Mouse (Mus musculus) lung, embryonic 15.5 days (tissue): ENCODE measurements at regions not wholly inside any gene's neighbourhood (a gene's known extent, or its start where the extent isn't known, plus 50 kb on each side); places are given as distances from the start of the nearest gene placed in this dataset.
A peak's percentile ranks its signal among the peaks of the same experiment; 100 is the strongest.

Experiments used
- ATAC-seq: fragments of 200-750 bp; cut with Nextera tagmentation; 2 replicates; pipeline ENCODE4 v1.8.0; 2017; ENCODE audit warnings: moderate number of reproducible peaks, borderline replicate concordance; ENCODE audit not compliant: low FRiP score, low TSS enrichment; ENCODE audit errors: extremely low read depth
- H3K27ac ChIP-seq: fragments of 300-500 bp; sonication (generic); 2 replicates; pipeline ENCODE4 v1.5.1; 2015; ENCODE audit warnings: moderate library complexity, mild to moderate bottlenecking, inconsistent platforms
- H3K27me3 ChIP-seq: fragments of 300-500 bp; sonication (generic); 2 replicates; pipeline ENCODE4 v1.6.1; 2015; ENCODE audit warnings: inconsistent platforms
- H3K36me3 ChIP-seq: fragments of 300-500 bp; sonication (generic); 2 replicates; pipeline ENCODE4 v1.6.1; 2015; ENCODE audit warnings: inconsistent platforms
- H3K4me1 ChIP-seq: fragments of 300-500 bp; sonication (generic); 2 replicates; pipeline ENCODE4 v1.6.1; 2015; ENCODE audit warnings: inconsistent platforms
- H3K4me2 ChIP-seq: fragments of 300-500 bp; sonication (generic); 2 replicates; pipeline ENCODE4 v1.6.1; 2015; ENCODE audit warnings: inconsistent platforms, mild to moderate bottlenecking, moderate library complexity
- H3K4me3 ChIP-seq: fragments of 300-500 bp; sonication (generic); 2 replicates; pipeline ENCODE4 v1.5.1; 2015; ENCODE audit warnings: mild to moderate bottlenecking, inconsistent platforms
- H3K9ac ChIP-seq: fragments of 300-500 bp; sonication (generic); 2 replicates; pipeline ENCODE4 v1.6.1; 2015; ENCODE audit warnings: inconsistent platforms
- H3K9me3 ChIP-seq: fragments of 300-500 bp; sonication (generic); 2 replicates; pipeline ENCODE4 v1.6.1; 2016; ENCODE audit warnings: inconsistent platforms
- WGBS: fragments of 180-500 bp; shearing (Covaris S2); methylation state at CpG from one replicate; pipeline ENCODE4 v1.1.7; 2015; 5-methylcytosine and 5-hydroxymethylcytosine counted together

DNA sequence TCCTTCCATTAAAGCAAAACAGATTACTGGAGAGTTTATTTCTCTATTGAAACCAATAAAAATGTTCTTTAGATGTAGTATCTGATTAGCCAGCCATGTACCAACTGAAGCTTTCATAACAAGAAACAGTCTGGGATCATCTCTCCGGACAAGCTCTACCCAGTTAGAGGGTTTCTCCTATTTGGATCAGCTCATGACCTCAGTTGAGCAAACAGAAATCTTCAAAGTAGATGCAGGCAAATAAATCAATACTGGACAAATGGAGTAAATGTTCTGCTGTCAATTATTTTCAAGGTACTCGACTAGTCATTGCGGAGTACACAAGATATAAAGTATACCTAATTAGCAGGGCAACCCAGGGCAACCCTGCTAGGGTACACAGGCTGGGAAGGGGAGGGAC lies 67.4 kb downstream of the Avpr1a start:
- Histone ChIP-seq H3K4me3 (no peak overlapping the region), H3K27ac (no peak overlapping the region), H3K27me3 (no peaks in the 10 kb centered on the region), H3K4me1 (no peaks in the 10 kb centered on the region), H3K4me2 (no peak overlapping the region), H3K9ac (no peak overlapping the region), H3K9me3 (0 out of 2 replicates have a peak, but pooled peaks cover 2% of the 10 kb centered on the region), H3K36me3 (no peaks in the 10 kb centered on the region)
- ATAC-seq: no peak
- 80% methylated on average over 3 of the region's 3 CpGs for WGBS

DNA sequence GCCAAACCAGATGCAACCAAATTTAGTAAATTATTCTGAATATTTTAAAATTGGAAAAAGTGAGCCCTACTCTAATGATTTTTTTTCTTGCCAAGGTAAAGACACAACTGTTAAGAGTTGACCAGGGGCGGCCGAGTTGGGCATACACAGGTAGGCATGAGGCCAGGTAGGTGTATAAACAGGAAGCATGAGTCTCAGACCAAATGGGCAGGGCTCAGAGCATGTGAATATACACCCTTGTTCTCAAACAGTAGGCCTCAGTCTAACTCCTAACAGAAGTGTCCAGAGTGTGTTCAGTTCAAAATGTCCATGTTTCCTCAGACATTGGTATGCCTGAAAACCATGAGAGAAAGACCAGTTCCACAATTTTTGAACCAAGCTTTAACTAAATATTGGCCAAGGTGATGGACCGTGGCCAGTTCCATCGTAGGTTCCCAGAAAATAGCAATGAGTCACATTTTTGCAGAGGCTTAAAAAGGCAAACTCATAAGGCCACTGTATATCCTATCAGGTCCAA lies 71.0 kb downstream of the Avpr1a start:
- Histone ChIP-seq H3K27ac (no peak overlapping the region), H3K4me3 (no peak overlapping the region), H3K9me3 (no peaks in the 10 kb centered on the region), H3K4me2 (no peak overlapping the region), H3K4me1 (no peaks in the 10 kb centered on the region), H3K27me3 (no peaks in the 10 kb centered on the region), H3K36me3 (no peaks in the 10 kb centered on the region), H3K9ac (no peak overlapping the region)
- 84% methylated on average over 4 of the region's 4 CpGs for WGBS
- ATAC-seq: no peak

DNA sequence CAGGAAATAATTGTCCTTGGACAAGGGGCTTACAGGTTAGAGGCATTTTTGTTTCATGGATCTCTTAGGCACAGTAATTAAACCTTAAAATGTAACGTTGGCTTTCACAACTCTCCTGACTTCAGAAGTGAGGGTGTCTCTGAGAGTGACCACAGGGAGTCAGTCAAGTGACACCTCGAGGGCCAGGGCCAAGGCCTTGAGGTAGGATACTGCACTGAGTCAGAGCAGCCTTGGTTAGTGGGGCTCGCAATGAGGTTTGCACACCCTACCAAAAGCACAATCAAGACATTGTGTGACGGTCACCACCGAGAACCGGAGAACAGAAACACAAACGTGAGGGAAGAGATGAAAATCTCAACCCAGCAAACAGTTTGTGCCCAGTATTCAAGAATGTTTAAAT lies 71.7 kb downstream of the Avpr1a start:
- ATAC-seq: no peak
- H3K4me3 ChIP-seq: no peak overlapping the region
- H3K9ac ChIP-seq: no peak overlapping the region
- no peaks in the 10 kb centered on the region for H3K4me1 ChIP-seq
- no peak overlapping the region for H3K27ac ChIP-seq
- H3K9me3 ChIP-seq: no peaks in the 10 kb centered on the region
- no peaks in the 10 kb centered on the region for H3K27me3 ChIP-seq
- 76% methylated on average over 7 of the region's 7 CpGs for WGBS
- H3K36me3 ChIP-seq: no peaks in the 10 kb centered on the region
- no peak overlapping the region for H3K4me2 ChIP-seq

DNA sequence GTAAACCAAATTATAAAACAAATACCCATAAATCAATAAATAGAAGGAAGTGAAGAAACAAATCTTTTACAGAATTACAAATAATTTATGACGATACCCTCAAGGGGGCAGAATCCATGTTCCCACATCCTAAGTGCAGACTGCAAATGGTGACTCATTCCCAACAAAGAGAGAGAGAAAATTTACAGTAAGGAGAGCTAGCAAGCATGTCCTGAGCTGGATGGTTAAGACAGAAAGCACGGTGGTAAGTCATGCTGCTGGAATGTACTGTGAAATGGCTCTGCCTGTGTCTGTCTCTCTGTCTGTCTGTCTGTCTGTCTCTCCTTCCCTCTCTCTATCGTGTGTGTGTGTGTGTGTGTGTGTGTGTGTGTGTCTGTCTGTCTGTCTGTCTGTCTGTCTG lies 74.3 kb downstream of the Avpr1a start:
- Histone ChIP-seq H3K27ac (no peak overlapping the region), H3K36me3 (no peaks in the 10 kb centered on the region), H3K9me3 (no peaks in the 10 kb centered on the region), H3K4me2 (no peak overlapping the region), H3K4me3 (no peak overlapping the region), H3K4me1 (no peaks in the 10 kb centered on the region), H3K27me3 (no peaks in the 10 kb centered on the region), H3K9ac (no peak overlapping the region)
- WGBS: 75% methylated on average over 3 of the region's 3 CpGs
- ATAC-seq: no peak

DNA sequence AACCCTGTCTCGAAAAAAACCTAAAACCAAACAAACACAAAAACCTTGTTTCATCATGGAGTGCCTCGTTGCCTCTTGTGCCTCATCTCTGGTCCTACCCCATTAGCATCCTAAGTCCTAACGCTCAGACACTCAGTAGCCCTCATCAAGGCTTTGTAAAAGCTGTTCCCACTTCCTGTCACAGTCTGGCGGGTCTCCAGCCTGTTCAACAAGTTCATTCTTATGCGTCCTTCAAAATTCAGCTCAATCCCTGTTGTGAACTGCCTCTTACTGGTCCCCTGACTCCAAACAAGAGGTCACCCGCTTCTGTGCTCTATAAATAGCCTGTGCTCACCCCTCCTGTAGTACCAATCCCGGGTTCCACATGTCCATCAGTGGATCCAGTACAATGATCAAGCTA lies 77.1 kb downstream of the Avpr1a start:
- ATAC-seq: no peak
- WGBS: 55% methylated on average over 7 of the region's 7 CpGs
- Histone ChIP-seq H3K9ac (no peak overlapping the region), H3K9me3 (no peaks in the 10 kb centered on the region), H3K4me3 (no peak overlapping the region), H3K36me3 (no peaks in the 10 kb centered on the region), H3K27me3 (no peaks in the 10 kb centered on the region), H3K4me1 (no peaks in the 10 kb centered on the region), H3K27ac (no peak overlapping the region), H3K4me2 (no peak overlapping the region)

DNA sequence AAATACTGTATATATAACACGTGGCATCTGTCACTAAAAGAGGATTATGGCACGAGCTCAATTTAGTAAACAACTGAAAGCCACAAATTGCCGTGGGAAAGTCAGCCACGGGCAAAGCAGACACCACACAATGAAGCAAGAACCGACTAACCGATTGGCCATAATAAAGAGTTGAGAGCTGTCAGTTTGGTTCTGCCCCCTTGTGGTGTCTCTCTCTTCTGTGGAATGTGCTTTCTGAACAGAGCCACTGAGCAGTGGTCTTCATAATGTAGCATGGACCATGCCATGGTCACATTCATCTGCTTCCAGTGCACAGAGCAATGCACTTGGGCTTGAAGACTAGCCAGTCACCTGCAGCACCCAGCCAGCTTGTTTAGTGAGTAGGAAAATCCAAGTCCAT lies 77.5 kb downstream of the Avpr1a start:
- no peaks in the 10 kb centered on the region for H3K36me3 ChIP-seq
- H3K4me3 ChIP-seq: no peak overlapping the region
- H3K9ac ChIP-seq: no peak overlapping the region
- no peak for ATAC-seq
- no peaks in the 10 kb centered on the region for H3K4me1 ChIP-seq
- H3K4me2 ChIP-seq: no peak overlapping the region
- no peaks in the 10 kb centered on the region for H3K9me3 ChIP-seq
- no peaks in the 10 kb centered on the region for H3K27me3 ChIP-seq
- no peak overlapping the region for H3K27ac ChIP-seq
- 65% methylated on average over 6 of the region's 6 CpGs for WGBS

DNA sequence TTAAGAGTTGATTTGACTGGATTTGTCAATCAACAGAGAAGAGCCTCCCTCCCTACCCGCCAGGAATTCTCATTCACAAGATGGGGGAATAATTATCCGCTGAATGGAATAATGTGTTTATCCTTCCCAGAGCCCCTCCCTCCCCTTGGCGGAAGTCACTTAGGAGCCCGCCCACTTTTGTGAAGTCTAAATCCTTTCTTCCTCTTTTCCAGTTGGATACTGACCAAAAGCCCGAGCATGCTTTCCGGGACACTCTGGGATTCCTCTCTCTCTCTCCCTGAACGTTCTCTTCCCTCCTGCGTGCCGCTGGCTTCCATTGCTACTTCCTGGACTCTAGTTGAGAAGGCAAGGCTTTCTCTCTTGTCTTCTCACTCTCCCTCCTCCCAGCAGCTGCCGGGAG lies 79.9 kb downstream of the Avpr1a start:
- Histone ChIP-seq H3K27ac (no peak overlapping the region), H3K9ac (no peak overlapping the region), H3K36me3 (no peaks in the 10 kb centered on the region), H3K4me1 (no peaks in the 10 kb centered on the region), H3K27me3 (no peaks in the 10 kb centered on the region), H3K9me3 (no peaks in the 10 kb centered on the region), H3K4me3 (no peak overlapping the region), H3K4me2 (no peak overlapping the region)
- WGBS: 68% methylated on average over 10 of the region's 10 CpGs
- no peak for ATAC-seq

DNA sequence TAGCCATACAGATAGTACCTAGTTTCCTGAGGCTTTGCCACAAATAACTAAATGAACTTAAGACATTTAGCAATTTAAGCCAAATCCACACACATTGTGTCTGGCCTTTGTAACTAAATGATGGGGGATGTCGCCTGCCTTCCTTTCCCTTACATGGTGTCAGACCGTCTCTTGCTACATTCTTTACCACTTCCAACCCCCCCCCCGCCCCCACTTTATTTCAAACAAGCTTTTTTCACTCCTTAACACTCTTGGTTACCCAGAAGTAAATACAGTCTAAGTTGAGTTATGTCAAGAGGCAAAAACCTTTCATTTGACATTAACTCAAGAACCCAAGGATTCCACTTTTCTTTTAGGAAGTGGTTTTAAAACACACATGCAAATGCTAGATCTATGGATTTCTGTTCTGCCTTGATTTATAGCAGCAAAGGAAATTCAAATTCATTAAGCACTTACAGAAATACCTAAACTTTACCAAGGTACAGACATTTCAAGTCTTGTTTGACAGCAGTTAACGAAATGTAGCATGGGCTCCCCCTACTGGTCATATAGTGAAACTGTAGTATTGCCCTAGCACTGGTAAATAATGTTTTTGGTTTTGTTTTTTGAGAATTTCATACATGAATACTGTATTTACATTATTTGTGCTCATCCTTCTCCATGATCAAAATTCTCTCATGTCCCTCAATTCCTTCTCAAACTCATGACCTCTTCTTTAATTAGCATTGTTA lies 80.8 kb downstream of the Avpr1a start:
- no peak overlapping the region for H3K9ac ChIP-seq
- no peaks in the 10 kb centered on the region for H3K4me1 ChIP-seq
- no peak overlapping the region for H3K4me2 ChIP-seq
- 23% methylated on average over 4 of the region's 4 CpGs for WGBS
- ATAC-seq: no peak
- H3K4me3 ChIP-seq: no peak overlapping the region
- H3K9me3 ChIP-seq: no peaks in the 10 kb centered on the region
- H3K27me3 ChIP-seq: no peaks in the 10 kb centered on the region
- H3K27ac ChIP-seq: no peak overlapping the region
- H3K36me3 ChIP-seq: no peaks in the 10 kb centered on the region

DNA sequence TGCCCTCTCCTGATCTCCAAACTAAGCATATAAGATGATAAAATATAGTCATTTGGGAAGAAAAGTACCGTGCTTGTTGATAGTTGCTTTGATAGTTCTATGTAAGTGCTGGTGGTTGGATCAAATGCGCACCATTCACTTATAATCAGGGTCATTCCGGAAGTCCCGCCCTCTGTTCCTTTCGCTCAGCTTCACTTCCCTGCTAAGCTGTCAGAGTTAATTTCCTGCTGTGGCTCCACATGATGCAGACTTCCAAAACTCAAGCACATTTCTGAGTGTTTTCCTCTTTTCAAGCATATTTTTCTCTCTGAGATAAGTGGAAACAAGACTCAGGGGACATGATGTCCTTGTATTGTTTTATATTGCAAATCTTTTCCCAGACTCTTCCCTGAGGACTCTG lies 86.4 kb downstream of the Avpr1a start:
- 75% methylated on average over 5 of the region's 5 CpGs for WGBS
- Histone ChIP-seq H3K9ac (no peak overlapping the region), H3K27me3 (no peaks in the 10 kb centered on the region), H3K4me3 (no peak overlapping the region), H3K4me2 (no peak overlapping the region), H3K9me3 (no peaks in the 10 kb centered on the region), H3K4me1 (no peaks in the 10 kb centered on the region), H3K36me3 (no peaks in the 10 kb centered on the region), H3K27ac (no peak overlapping the region)
- no peak for ATAC-seq

DNA sequence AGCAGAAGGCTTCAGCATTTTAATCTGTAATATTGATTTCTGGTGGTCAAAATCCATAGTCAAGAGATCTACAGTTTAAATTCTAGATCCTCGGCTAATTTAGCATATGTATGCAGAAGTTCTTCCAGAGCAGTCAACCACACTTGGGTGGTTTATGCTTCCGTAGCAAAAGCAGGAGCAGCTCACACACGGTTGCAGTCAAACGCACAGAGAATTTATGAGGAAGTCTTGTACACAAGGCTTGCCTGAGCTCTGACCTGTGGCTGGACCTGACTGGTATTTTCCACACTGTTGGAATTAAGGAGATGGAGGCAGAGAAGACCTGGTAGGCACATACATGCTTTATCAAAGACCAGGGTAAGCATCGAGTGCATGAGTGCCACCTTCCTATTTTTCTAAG lies 86.8 kb downstream of the Avpr1a start:
- Histone ChIP-seq H3K36me3 (no peaks in the 10 kb centered on the region), H3K4me3 (no peak overlapping the region), H3K4me2 (no peak overlapping the region), H3K27me3 (no peaks in the 10 kb centered on the region), H3K4me1 (no peaks in the 10 kb centered on the region), H3K27ac (no peak overlapping the region), H3K9ac (no peak overlapping the region), H3K9me3 (no peaks in the 10 kb centered on the region)
- 65% methylated on average over 5 of the region's 5 CpGs for whole genome bisulfite sequencing
- no peak for ATAC-seq

DNA sequence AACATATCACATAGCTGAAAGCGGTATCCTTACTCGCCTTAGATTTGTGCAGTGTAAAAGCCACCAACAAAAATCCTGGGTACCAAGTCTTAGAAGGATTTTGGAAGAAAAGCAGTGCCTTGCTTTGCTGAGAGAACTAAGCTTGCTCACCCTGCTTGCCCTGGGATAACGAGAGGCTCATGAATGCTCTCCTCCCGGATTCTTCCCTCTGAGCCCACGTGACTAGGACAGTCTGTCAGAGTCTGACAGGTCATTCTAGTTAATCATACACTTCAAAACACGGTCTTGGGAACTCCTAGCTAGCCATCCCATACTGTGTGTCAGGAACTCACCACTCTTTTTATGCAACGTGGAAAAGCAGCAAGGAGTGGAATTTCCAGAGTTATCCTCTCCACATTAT lies 91.4 kb downstream of the Avpr1a start:
- H3K4me1 ChIP-seq: no peaks in the 10 kb centered on the region

DNA sequence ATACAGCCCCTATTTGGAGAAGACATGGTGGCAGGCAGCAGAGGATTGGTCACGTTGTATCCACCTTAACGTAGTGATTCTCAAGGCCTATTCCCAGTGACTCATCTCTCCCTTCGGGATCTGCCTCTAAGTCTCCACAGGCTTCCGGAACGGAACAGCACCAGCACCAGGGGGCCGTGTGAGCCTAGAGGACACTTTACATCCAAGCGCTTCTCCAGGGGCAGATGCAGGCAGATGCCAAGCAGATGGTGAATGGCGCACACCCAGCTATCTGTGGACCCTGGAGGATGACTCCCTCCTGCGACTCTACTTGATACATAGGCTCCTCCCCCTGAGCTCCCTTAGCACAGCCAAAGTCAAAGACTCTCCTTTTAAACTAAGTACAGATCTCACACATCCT lies 94.3 kb downstream of the Avpr1a start:
- no peak overlapping the region for H3K4me2 ChIP-seq
- no peaks in the 10 kb centered on the region for H3K36me3 ChIP-seq
- H3K9ac ChIP-seq: no peak overlapping the region
- ATAC-seq: 0 out of 2 replicates have a peak, but pooled peaks have one; percentile 11
- WGBS: 52% methylated on average over 9 of the region's 9 CpGs
- H3K4me3 ChIP-seq: no peak overlapping the region
- no peak overlapping the region for H3K27ac ChIP-seq
- H3K27me3 ChIP-seq: no peaks in the 10 kb centered on the region
- H3K4me1 ChIP-seq: no peaks in the 10 kb centered on the region
- no peaks in the 10 kb centered on the region for H3K9me3 ChIP-seq

More for the DNA sequence above, 91.4 kb downstream of the Avpr1a start:
- Histone ChIP-seq H3K9ac (no peak overlapping the region), H3K27me3 (no peaks in the 10 kb centered on the region), H3K4me3 (no peak overlapping the region), H3K4me2 (no peak overlapping the region), H3K36me3 (no peaks in the 10 kb centered on the region), H3K9me3 (no peaks in the 10 kb centered on the region), H3K27ac (no peak overlapping the region)
- WGBS: 32% methylated on average over 7 of the region's 7 CpGs
- no peak for ATAC-seq
